ENCODE assay signal across 8 mouse cellular contexts in genomic region chr11:116616438-116617118, GRCm38 (mm10). TPM values are rescaled to one million over a fixed set of nuclear protein-coding genes. Genes with fewer than 3 reads are reported as not detected.
A peak's percentile ranks its signal among the peaks of the same experiment; 100 is the strongest.
DNase-seq lines count a peak whose midpoint lies in the region; ATAC-seq and TF ChIP-seq lines count a peak whose summit lies in the region.

No protein-coding gene starts in this region.

- no peak for DNase-seq in heart, postnatal 14 days
- DNase-seq in liver, postnatal 0 days: peak; percentile 55
- DNase-seq in gastrocnemius, adult 18-20 months (ENCODE audit: low spot score): no peak
- DNase-seq in left cerebral cortex, postnatal 4 days: no peak
- DNase-seq in right cerebral cortex, postnatal 4 days: no peak

- TF ChIP-seq EP300 in liver, postnatal 0 days (IDR thresholded peaks at IDR 0.05; ENCODE audit: low read depth): 0 out of 2 replicates have a peak, but pooled peaks have one; percentile 6

- H3K79me2 ChIP-seq in C2C12 (ENCODE audit: control insufficient read depth, insufficient read depth): peaks cover 43% of the 10 kb centered on the region

- H3K27me3 ChIP-seq in heart, embryonic 12.5 days (replicated peaks): no peaks in the 10 kb centered on the region
- H3K27me3 ChIP-seq in C2C12 (ENCODE audit: control insufficient read depth, insufficient read depth, insufficient read length): no peaks in the 10 kb centered on the region
- H3K27me3 ChIP-seq in liver, postnatal 0 days (ENCODE audit: insufficient read depth, low read length): no peaks in the 10 kb centered on the region

- H3K4me2 ChIP-seq in heart, embryonic 12.5 days: peak overlapping the region; percentile 45
- H3K4me2 ChIP-seq in liver, postnatal 0 days (ENCODE audit: low read depth, low read length): peak overlapping the region; percentile 83

- no peak overlapping the region for H3K9ac ChIP-seq in heart, embryonic 12.5 days
- peak overlapping the region; percentile 56 for H3K9ac ChIP-seq in liver, postnatal 0 days (replicated peaks)

- no peak overlapping the region for H3ac ChIP-seq in C2C12 (ENCODE audit: control insufficient read depth, insufficient read length, low read depth)

- intact Hi-C loops in heart, postnatal 14 days (cut with DNase I): no loop called here
- intact Hi-C loops in left cerebral cortex, postnatal 4 days (cut with DNase I): no loop called here

- ATAC-seq in heart, embryonic 12.5 days (ENCODE audit: insufficient number of reproducible peaks, low FRiP score): no peak
- no peak; the same call in 1 of the 2 replicates for ATAC-seq in liver, postnatal 0 days

- H3K36me3 ChIP-seq in heart, embryonic 12.5 days: no peaks in the 10 kb centered on the region
- H3K36me3 ChIP-seq in C2C12 (ENCODE audit: control insufficient read depth, insufficient read depth): no peaks in the 10 kb centered on the region
- H3K36me3 ChIP-seq in liver, postnatal 0 days (replicated peaks; ENCODE audit: insufficient read depth, low read length): no peaks in the 10 kb centered on the region; the same call in none of the 2 replicates

- H3K9me3 ChIP-seq in heart, embryonic 12.5 days (replicated peaks): no peaks in the 10 kb centered on the region
- no peaks in the 10 kb centered on the region for H3K9me3 ChIP-seq in liver, postnatal 0 days (ENCODE audit: low read length)

- no peak for TF ChIP-seq CTCF in C2C12 (IDR thresholded peaks at IDR 0.05; ENCODE audit: control insufficient read depth, insufficient read depth, insufficient read length)
- no peak for TF ChIP-seq CTCF in liver, postnatal 0 days (IDR thresholded peaks at IDR 0.05; ENCODE audit: low read depth)

- peak overlapping the region; percentile 65 for H3K27ac ChIP-seq in heart, embryonic 12.5 days (ENCODE audit: poor library complexity, severe bottlenecking)
- peak overlapping the region; percentile 81 for H3K27ac ChIP-seq in brown adipose tissue, adult 24 weeks (replicated peaks; ENCODE audit: low read depth, low read length)
- peak overlapping the region; percentile 96 for H3K27ac ChIP-seq in liver, postnatal 0 days (ENCODE audit: low read depth)

- peaks cover 69% of the 10 kb centered on the region for H3K4me1 ChIP-seq in heart, embryonic 12.5 days (replicated peaks)
- H3K4me1 ChIP-seq in brown adipose tissue, adult 24 weeks (ENCODE audit: control insufficient read depth, insufficient read depth, insufficient read length, low read length): peaks cover 54% of the 10 kb centered on the region
- H3K4me1 ChIP-seq in liver, postnatal 0 days (ENCODE audit: insufficient read depth): peaks cover 92% of the 10 kb centered on the region

- H3K79me3 ChIP-seq in C2C12 (ENCODE audit: low read depth): peaks cover 7% of the 10 kb centered on the region

- no peak overlapping the region for H3K4me3 ChIP-seq in heart, embryonic 12.5 days
- H3K4me3 ChIP-seq in C2C12 (ENCODE audit: insufficient read depth, poor library complexity, severe bottlenecking): no peak overlapping the region
- peak overlapping the region; percentile 17; the same call in 1 of the 2 replicates for H3K4me3 ChIP-seq in brown adipose tissue, adult 24 weeks (ENCODE audit: insufficient read depth, low read depth, low read length)
- H3K4me3 ChIP-seq in liver, postnatal 0 days (ENCODE audit: low read depth, low read length): peak overlapping the region; percentile 38

- WGBS in heart, embryonic 12.5 days: 74% methylated on average over 10 of the region's 10 CpGs
- WGBS in liver, postnatal 0 days (ENCODE audit: insufficient replicate concordance): 38% methylated on average over 10 of the region's 10 CpGs

TF ChIP-seq in C2C12, 6 proteins besides CTCF, POLR2A, EP300 and RAD21:
- TF ChIP-seq FOSL1 (IDR thresholded peaks at IDR 0.05; ENCODE audit: insufficient read depth, low read length, poor library complexity, severe bottlenecking): no peak
- peak; percentile 69 for TF ChIP-seq MYOD1 (IDR thresholded peaks at IDR 0.05; ENCODE audit: control insufficient read depth, insufficient read length, low read depth)

RNA-seq across cellular contexts. Expression of gene Rhbdf2, which starts 10.2 kb away (rescaled TPM):
- polyA plus RNA-seq in heart, embryonic 12.5 days (2016; fragmentation: Nextera tagmentation; extraction: Ambion mirVana): 7.5 and 8.1 TPM in 2 replicates
- 10 to 100 TPM; 15.1 to 15.3 TPM for total RNA-seq in heart, postnatal 14 days (2021)
- 1.9 TPM for polyA plus RNA-seq in C2C12 (2012; fragmentation: generic; extraction: Trizol)
- 4.4 and 8.2 TPM in 2 replicates for polyA plus RNA-seq in brown adipose tissue, adult 24 weeks (2012; ENCODE audit: insufficient read depth, insufficient read length, missing spikeins)
- 4.9 and 6.2 TPM in 2 replicates for polyA plus RNA-seq in liver, postnatal 0 days (2015; fragmentation: Nextera tagmentation; extraction: Ambion mirVana)
- 10 to 100 TPM; 11.2 to 11.9 TPM for total RNA-seq in gastrocnemius, adult 18-20 months (2021)
- 1 to 10 TPM in 1 of 2 experiments, under 1 TPM in 1; 0.90 to 1.5 TPM for total RNA-seq in left cerebral cortex, postnatal 4 days (2021)

RNA-seq across cellular contexts. Expression of gene Aanat, which starts 30.3 kb away (rescaled TPM):
- polyA plus RNA-seq in heart, embryonic 12.5 days (2016; fragmentation: Nextera tagmentation; extraction: Ambion mirVana): not detected in 2 replicates
- not detected for total RNA-seq in heart, postnatal 14 days (2021)
- not detected for polyA plus RNA-seq in C2C12 (2012; fragmentation: generic; extraction: Trizol)
- polyA plus RNA-seq in brown adipose tissue, adult 24 weeks (2012; ENCODE audit: insufficient read depth, insufficient read length, missing spikeins): not detected in 2 replicates
- not detected in 2 replicates for polyA plus RNA-seq in liver, postnatal 0 days (2015; fragmentation: Nextera tagmentation; extraction: Ambion mirVana)
- total RNA-seq in gastrocnemius, adult 18-20 months (2021): not detected
- under 1 TPM; 0.52 to 0.96 TPM for total RNA-seq in left cerebral cortex, postnatal 4 days (2021)

RNA-seq across cellular contexts. Expression of gene Ube2o, which starts 35.3 kb away (rescaled TPM):
- 18.1 and 19.9 TPM in 2 replicates for polyA plus RNA-seq in heart, embryonic 12.5 days (2016; fragmentation: Nextera tagmentation; extraction: Ambion mirVana)
- 10 to 100 TPM; 43.3 to 49.2 TPM for total RNA-seq in heart, postnatal 14 days (2021)
- 23.1 TPM for polyA plus RNA-seq in C2C12 (2012; fragmentation: generic; extraction: Trizol)
- polyA plus RNA-seq in brown adipose tissue, adult 24 weeks (2012; ENCODE audit: insufficient read depth, insufficient read length, missing spikeins): 7.1 and 7.8 TPM in 2 replicates
- 15.2 and 16.3 TPM in 2 replicates for polyA plus RNA-seq in liver, postnatal 0 days (2015; fragmentation: Nextera tagmentation; extraction: Ambion mirVana)
- 10 to 100 TPM; 22.9 to 25.2 TPM for total RNA-seq in gastrocnemius, adult 18-20 months (2021)
- total RNA-seq in left cerebral cortex, postnatal 4 days (2021): 100 to 1,000 TPM; 115 to 128 TPM

RNA-seq across cellular contexts. Expression of gene Prcd, which starts 36.8 kb away (rescaled TPM):
- 0.73 TPM in 1 of 2 replicates, not detected in the other for polyA plus RNA-seq in heart, embryonic 12.5 days (2016; fragmentation: Nextera tagmentation; extraction: Ambion mirVana)
- total RNA-seq in heart, postnatal 14 days (2021): 1 to 10 TPM; 1.4 to 1.9 TPM
- 1.2 TPM for polyA plus RNA-seq in C2C12 (2012; fragmentation: generic; extraction: Trizol)
- 1.5 TPM in 1 of 2 replicates, not detected in the other for polyA plus RNA-seq in brown adipose tissue, adult 24 weeks (2012; ENCODE audit: insufficient read depth, insufficient read length, missing spikeins)
- 0.32 TPM in 1 of 2 replicates, not detected in the other for polyA plus RNA-seq in liver, postnatal 0 days (2015; fragmentation: Nextera tagmentation; extraction: Ambion mirVana)
- under 1 TPM; 0.34 to 0.50 TPM for total RNA-seq in gastrocnemius, adult 18-20 months (2021)
- total RNA-seq in left cerebral cortex, postnatal 4 days (2021): 1 to 10 TPM in 1 of 2 experiments, under 1 TPM in 1; 0.98 to 2.2 TPM

RNA-seq across cellular contexts. Expression of gene Cygb, which starts 37.5 kb away (rescaled TPM):
- polyA plus RNA-seq in heart, embryonic 12.5 days (2016; fragmentation: Nextera tagmentation; extraction: Ambion mirVana): 1.3 and 1.4 TPM in 2 replicates
- total RNA-seq in heart, postnatal 14 days (2021): 10 to 100 TPM; 50.4 to 57.4 TPM
- 0.95 TPM for polyA plus RNA-seq in C2C12 (2012; fragmentation: generic; extraction: Trizol)
- 13.4 and 18.7 TPM in 2 replicates for polyA plus RNA-seq in brown adipose tissue, adult 24 weeks (2012; ENCODE audit: insufficient read depth, insufficient read length, missing spikeins)
- 3.6 and 3.7 TPM in 2 replicates for polyA plus RNA-seq in liver, postnatal 0 days (2015; fragmentation: Nextera tagmentation; extraction: Ambion mirVana)
- total RNA-seq in gastrocnemius, adult 18-20 months (2021): 10 to 100 TPM; 10.5 to 15.0 TPM
- 10 to 100 TPM; 17.1 to 20.6 TPM for total RNA-seq in left cerebral cortex, postnatal 4 days (2021)

Comparison
In these comparisons a context has a peak if more than half of its experiments do, and no peak if none do; other contexts are left out.
1. H3K4me3 ChIP-seq: peak in brown adipose tissue, adult 24 weeks (single experiment) and liver, postnatal 0 days (single experiment); none in heart, embryonic 12.5 days (single experiment) and C2C12 (single experiment).
2. Peak in every context shown above with its lines, with median percentiles within 50 percentile points of each other: H3K27ac ChIP-seq.